Mouse (Mus musculus): Measurements from ENCODE around the gene Lrrc8d.

Lrrc8d gene

DNA sequence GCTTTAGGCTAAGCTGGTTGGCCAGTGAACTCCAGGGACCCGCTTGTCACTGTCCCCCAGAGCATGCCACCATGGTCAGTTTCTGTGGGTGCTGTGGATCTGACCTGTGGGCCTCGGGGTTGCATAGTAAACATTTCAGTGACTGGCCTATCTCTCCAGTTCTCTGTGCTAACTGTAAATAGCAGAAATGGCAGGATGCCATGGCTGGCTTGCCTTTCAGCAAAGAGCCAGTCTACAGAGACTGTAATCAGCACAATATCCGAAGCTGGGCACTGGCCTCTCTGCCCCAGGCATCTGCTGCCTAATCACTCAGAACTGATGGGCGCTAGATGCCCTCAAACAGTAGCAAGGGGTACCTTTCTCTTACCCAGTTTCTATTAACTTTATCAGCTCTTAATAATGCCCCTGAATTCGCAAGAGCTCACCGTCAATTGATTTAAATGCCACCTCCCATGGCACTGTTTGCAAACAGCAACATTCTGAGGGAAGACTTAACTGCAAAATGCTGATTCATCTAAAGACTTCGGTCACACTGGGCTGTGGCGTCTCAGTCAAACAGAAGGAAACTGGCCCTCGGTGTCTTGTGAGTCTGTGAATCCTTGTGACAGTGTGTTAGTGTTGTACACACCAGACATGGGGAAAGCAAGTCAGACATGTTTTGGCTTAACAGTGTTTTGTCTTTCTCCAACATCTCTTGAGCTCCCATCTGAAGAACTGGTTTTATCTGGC, 117.6 kb downstream of the Lrrc8d start:
- DNase-seq (ENCODE audit: low read depth), result no peak

DNA sequence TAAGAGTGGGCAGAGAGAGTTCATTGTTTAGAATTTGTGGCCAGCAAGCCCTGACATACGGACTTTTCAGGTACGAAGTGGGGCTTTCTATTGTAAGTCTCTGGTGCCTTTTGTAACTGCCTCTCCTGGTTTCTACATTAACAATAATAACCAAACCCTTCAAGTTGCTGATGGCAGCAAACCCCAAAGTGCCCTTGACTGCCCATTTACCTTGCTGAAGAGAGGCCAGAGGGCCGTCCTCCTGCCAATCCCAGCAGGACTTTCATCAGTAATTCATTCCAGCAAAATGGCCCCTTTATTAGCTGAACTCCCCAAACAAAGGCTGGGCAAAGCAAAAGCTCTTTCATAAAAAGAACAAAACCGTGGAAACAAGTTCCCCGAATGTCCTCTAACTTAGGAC, 118.6 kb downstream of the Lrrc8d start:
- no peak for DNase-seq (ENCODE audit: low read depth)

GRCm38 (mm10) chr5:105821390-105821789, 121.6 kb downstream of the Lrrc8d start:
- DNase-seq (ENCODE audit: low read depth), result no peak

GRCm38 (mm10) chr5:105822521-105823498, 123.0 kb downstream of the Lrrc8d start:
- DNase-seq (ENCODE audit: low read depth), result no peak

GRCm38 (mm10) chr5:105824282-105824681, 124.5 kb downstream of the Lrrc8d start:
- no peak for DNase-seq (ENCODE audit: low read depth)

GRCm38 (mm10) chr5:105824827-105825226, 125.1 kb downstream of the Lrrc8d start:
- peak; percentile 32 for DNase-seq (ENCODE audit: low read depth)

DNA sequence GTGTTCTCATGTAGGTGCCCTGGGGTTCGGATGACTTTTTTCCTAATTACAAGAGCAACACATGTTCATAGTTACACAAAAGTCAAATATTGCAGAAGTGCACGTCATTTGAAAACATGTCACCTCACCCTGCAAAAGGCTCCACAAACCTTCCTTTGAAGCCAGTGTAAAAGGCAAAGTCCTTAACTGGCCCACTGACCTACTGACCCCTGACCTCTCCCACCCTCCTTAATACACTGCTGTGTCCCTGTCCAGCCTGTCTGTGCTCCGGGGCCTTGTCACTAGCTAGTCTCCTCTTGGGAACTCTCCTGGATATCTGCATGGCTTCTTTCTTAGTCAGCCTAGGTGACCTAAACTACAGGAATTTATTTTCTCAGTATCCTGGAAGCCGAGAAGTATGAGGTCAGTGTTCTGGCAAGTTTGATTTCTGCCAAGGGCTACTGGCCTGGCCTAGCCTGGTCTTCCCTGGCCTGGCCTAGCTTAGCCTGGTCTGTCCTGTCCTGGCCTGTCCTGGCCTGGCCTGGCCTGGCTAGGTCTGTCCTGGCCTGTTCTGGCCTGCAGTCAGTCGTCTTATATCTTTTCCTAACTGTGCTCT, 127.2 kb downstream of the Lrrc8d start:
- DNase-seq (ENCODE audit: low read depth), result no peak

DNA sequence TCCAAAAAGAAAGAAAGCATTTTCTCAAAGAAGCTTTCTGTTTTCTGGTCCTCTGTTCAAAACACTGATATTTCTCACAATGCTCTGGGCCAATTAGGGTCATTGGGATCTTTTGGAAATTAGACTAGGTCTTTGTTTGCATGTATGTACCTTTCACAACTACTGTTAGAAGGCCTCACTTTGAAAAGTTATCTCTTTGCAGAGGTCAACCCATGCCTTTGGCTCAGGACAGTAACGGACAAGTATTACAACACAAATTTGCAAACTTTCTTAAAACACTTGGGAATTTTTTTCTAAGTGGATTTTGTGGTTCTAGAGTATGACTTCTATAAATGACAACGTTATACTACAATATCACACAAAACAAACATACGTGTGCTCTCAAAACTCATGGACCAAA, 128.3 kb downstream of the Lrrc8d start:
- DNase-seq (ENCODE audit: low read depth), result no peak

DNA sequence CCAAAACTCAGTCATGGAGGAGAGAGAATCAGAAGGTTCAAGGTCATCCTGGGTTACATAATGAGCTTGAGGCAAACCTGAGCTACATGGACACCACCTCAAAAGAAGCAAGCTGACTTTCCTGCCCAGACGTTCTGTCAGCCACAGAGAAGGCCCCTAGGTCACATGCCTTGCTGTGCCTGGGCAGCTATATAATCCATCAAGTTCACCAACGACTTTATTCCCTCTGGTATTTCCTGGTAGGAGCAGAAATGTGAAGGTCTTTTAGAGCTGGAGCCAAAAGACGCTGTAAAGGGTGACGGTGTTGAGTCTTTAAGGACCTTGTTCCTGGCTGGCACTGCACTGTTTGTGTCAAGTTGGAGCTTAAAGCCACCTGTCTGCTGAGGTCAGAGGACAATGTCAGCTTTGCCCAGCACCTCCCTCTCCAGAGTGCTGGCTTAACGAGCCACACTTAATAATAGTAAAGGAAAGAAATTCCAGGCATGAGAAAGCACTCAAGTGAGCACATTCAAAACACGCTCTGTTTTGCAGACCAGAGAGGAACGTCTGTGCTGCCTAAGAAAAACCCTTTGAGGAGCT, 129.3 kb downstream of the Lrrc8d start:
- DNase-seq (ENCODE audit: low read depth), result no peak

DNA sequence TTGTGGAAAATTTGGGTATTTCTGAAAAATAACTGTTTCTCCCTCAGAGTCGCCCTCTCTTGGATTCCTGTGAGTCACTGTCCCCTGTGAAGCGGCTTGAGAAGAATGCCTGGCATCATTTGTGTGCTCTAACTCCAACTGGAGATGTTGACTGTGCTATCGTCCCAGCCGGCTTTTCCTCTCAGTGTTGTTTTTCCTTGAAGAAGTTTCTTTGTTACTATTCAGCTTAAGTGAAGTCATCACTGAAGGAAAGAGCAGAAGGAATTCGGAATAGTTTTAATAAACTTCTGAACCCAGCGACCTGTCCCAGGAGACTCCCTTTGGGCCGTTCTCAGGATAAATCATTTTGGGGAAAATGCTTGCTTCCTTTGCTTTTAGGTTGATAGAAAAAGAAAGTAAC, 132.4 kb downstream of the Lrrc8d start:
- DNase-seq (ENCODE audit: low read depth), result no peak

DNA sequence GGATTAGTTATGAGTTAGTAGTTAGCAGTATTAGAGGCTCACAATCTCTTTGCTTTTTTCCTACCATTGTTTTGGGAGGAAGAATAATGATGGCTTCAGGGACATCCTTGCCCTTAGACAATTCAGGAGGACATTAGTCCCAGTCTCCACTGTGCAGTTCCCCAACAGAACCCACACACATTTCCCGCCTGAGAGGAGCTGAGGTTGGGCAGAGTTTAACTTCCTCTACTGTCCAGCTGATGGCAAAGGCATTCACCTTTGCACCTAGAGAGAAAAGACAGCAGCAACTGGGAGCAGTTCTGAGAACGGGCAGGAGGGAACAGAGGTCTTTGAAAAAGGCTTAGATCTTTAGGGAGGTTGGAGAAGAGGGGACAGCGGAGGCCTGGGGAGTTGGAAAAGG, 134.2 kb downstream of the Lrrc8d start:
- DNase-seq (ENCODE audit: low read depth), result no peak

DNA sequence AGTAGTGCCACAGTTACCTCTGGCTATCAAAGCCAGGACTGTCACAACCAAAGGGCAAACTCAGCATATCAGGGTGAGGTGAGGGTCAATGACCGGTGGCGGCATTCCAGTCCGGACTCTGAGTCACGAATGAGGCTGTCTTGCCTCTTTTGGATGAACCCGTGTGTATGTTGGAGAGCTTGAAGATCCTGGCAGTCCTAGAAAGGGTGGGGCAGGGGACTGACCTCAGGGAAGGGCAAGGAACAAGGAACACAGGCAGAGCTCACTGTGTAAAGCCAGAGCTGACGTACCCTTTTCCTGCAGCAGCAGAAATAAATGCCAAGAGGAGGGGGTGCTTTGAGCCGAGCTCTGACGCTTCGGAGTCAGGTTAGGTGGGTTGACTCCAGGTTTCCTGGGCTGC, 136.2 kb downstream of the Lrrc8d start:
- DNase-seq (ENCODE audit: low read depth), result no peak

- DNase-seq (ENCODE audit: low read depth), result no peak
Measured at GRCm38 (mm10) chr5:105839740-105840310, 140.1 kb downstream of the Lrrc8d start.

DNA sequence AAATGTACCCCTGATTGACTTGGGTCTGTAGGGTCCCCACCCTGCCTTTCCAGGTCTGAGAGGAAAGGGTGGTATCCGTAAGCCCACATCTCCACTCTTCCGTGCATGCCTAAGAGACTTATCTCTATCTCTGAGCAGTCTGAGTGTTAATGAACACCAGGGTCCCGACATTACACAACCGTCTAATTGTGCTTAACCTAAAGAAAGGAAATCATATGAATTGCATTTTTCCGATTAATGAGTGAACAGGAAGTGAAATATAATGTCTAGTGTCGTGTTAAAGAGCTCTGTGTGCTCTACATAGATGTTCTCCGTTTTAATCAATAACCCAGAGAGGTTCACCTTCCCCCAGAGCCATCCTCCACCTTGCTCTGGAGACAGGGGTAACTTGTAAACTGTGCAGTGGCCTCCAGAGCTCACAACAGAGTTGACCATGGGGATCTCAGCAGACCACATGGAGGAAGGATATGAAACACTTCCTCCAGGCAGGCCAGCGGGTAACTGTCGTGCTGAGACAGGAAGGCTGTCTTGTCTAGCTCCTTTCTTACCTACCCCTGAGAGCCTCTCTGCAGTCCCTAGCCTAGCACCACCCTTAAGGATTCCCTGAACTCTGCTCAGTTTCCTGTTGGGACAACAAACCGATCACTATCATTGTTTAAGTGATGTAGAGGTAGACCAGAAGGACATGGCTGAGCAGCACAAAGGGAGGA, 144.4 kb downstream of the Lrrc8d start:
- no peak for DNase-seq (ENCODE audit: low read depth)

GRCm38 (mm10) chr5:105845041-105845440, 145.3 kb downstream of the Lrrc8d start:
- DNase-seq (ENCODE audit: low read depth), result no peak

- no peak for DNase-seq (ENCODE audit: low read depth)
Measured at GRCm38 (mm10) chr5:105847726-105848125, 148.0 kb downstream of the Lrrc8d start.

- DNase-seq (ENCODE audit: low read depth), result no peak
Measured at GRCm38 (mm10) chr5:105849222-105849621, 149.5 kb downstream of the Lrrc8d start.

DNA sequence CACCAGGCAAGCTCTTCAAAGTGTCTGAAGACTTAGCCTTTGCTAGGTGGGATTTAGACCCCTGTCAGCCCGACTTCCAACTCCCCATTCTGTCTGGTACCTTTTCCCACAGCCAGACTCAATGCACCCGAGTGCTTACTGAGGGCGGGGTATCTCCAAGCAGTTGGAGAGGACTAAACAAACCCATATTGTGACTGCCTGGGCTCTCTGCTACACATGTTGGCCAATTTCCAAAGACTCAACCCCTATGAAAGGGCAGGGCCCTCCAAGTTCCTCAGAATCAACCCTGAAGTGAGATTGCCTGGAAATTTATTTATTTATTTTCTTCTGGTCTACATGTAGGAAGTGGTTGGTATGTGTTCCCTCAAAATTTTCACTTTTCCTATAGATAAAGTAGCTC, 149.9 kb downstream of the Lrrc8d start:
- DNase-seq (ENCODE audit: low read depth), result no peak

- DNase-seq (ENCODE audit: low read depth), result no peak
Measured at GRCm38 (mm10) chr5:105853271-105853670, 153.5 kb downstream of the Lrrc8d start.

GRCm38 (mm10) chr5:105857486-105857885, 157.7 kb downstream of the Lrrc8d start:
- no peak for DNase-seq (ENCODE audit: low read depth)
